Mouse (Mus musculus): Measurements from ENCODE around the gene Cpa5.

- TF ChIP-seq EP300 (optimal IDR thresholded peaks at IDR 0.05) (no peak), CTCF (IDR thresholded peaks at IDR 0.05; ENCODE audit: low read depth) (no peak)
Measured at GRCm38 (mm10) chr6:30617020-30617958, 6.5 kb downstream of the Cpa5 start.

Data from stomach, postnatal 0 days (tissue).